Mouse (Mus musculus) neural tube, embryonic 15.5 days (tissue): ENCODE data around the gene Golt1a. TPM values are rescaled to one million over a fixed set of nuclear protein-coding genes. Genes with fewer than 3 reads are reported as not detected.
A peak's percentile ranks its signal among the peaks of the same experiment; 100 is the strongest.

ENCODE experiments used
- ATAC-seq: fragments of 200-750 bp; cut with Nextera tagmentation; 2 replicates; pipeline ENCODE4 v1.8.0; 2017; ENCODE audit warnings: mild to moderate bottlenecking, moderate TSS enrichment, moderate library complexity; ENCODE audit not compliant: low FRiP score
- H3K27ac ChIP-seq: fragments of 300-500 bp; sonication (generic); replicated peaks from 2 replicates; pipeline ENCODE4 v1.5.1; 2015; ENCODE audit warnings: mild to moderate bottlenecking, inconsistent platforms
- H3K27me3 ChIP-seq: fragments of 300-500 bp; sonication (generic); replicated peaks from 2 replicates; pipeline ENCODE4 v1.6.1; 2015; ENCODE audit warnings: inconsistent platforms
- H3K36me3 ChIP-seq: fragments of 300-500 bp; sonication (generic); 2 replicates; pipeline ENCODE4 v1.6.1; 2015; ENCODE audit warnings: inconsistent platforms
- H3K4me1 ChIP-seq: fragments of 300-500 bp; sonication (generic); 2 replicates; pipeline ENCODE4 v1.6.1; 2015; ENCODE audit warnings: inconsistent platforms
- H3K4me2 ChIP-seq: fragments of 300-500 bp; sonication (generic); 2 replicates; pipeline ENCODE4 v1.6.1; 2015; ENCODE audit warnings: inconsistent platforms, mild to moderate bottlenecking, moderate library complexity
- H3K4me3 ChIP-seq: fragments of 300-500 bp; sonication (generic); replicated peaks from 2 replicates; pipeline ENCODE4 v1.5.1; 2015; ENCODE audit warnings: mild to moderate bottlenecking, inconsistent platforms
- H3K9ac ChIP-seq: fragments of 300-500 bp; sonication (generic); replicated peaks from 2 replicates; pipeline ENCODE4 v1.6.1; 2015; ENCODE audit warnings: mild to moderate bottlenecking, inconsistent platforms
- H3K9me3 ChIP-seq: fragments of 300-500 bp; sonication (generic); replicated peaks from 2 replicates; pipeline ENCODE4 v1.6.1; 2016; ENCODE audit warnings: inconsistent platforms
- WGBS: fragments of 180-500 bp; shearing (Covaris S2); methylation state at CpG from one replicate; pipeline ENCODE4 v1.1.7; 2015; ENCODE audit warnings: mixed read lengths; 5-methylcytosine and 5-hydroxymethylcytosine counted together
- polyA plus RNA-seq: library from polyadenylated mRNA; unstranded; fragments of >200 nt; fragmentation: Nextera tagmentation; extraction: Ambion mirVana; gene quantifications from 2 replicates; pipeline ENCODE4 v1.2.1, GENCODE M21; 2015

The Golt1a gene
- polyA plus RNA-seq, 1 experiment from 2014 or later: not detected

DNA sequence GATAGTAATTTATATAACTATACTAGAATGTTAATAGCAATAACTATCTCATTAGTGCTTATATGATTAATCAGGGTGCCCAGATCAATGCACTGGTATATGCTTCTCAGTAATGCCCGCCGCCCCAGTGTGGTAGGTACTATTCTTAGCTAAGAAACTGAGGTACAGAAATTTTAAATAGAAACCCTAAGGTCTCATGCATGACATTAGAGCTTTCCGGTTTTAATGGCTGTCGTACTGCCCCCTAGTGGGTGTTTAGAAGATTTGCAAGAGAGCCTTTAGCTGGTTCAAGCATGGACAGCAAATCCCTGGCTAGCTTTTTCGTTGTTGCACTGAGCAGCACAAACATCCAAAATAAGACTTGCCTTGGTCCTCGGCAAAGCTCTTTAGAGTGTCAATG is 2.3 kb upstream of the Golt1a start:
- peak; percentile 54 for ATAC-seq
- 15% methylated on average over 6 of the region's 6 CpGs for WGBS

DNA sequence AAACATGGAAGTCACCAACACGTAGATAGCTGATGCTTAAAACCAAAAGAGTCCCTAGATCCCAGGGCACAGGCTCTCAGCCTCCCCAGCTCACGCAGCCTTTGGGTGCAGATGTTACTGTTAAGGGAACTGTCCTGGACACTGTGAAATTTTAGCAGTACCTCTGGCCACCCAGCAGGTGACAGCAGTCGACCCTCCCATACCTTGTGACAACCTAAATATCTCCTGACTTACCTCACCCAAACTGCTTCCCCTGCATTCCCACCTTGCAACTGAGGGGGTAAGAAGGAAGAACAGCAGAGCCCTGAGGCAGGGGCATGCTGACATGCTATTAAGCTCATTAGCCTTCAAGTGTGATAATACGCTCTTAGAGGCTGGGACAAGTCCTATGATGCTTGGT is 1.6 kb downstream of the Golt1a start:
- Histone ChIP-seq H3K4me3 (no peak overlapping the region), H3K4me1 (peaks cover 18% of the 10 kb centered on the region), H3K27ac (no peak overlapping the region), H3K27me3 (no peaks in the 10 kb centered on the region), H3K9me3 (no peaks in the 10 kb centered on the region), H3K4me2 (no peak overlapping the region), H3K9ac (no peak overlapping the region), H3K36me3 (no peaks in the 10 kb centered on the region)
- no peak for ATAC-seq
- 61% methylated on average over 4 of the region's 4 CpGs for WGBS

More for the DNA sequence above, 2.3 kb upstream of the Golt1a start:
- H3K9me3 ChIP-seq: no peaks in the 10 kb centered on the region
- no peaks in the 10 kb centered on the region for H3K27me3 ChIP-seq
- H3K36me3 ChIP-seq: no peaks in the 10 kb centered on the region
- peaks cover 15% of the 10 kb centered on the region for H3K4me1 ChIP-seq
- H3K9ac ChIP-seq: no peak overlapping the region
- no peak overlapping the region for H3K27ac ChIP-seq
- no peak overlapping the region for H3K4me2 ChIP-seq
- H3K4me3 ChIP-seq: no peak overlapping the region

DNA sequence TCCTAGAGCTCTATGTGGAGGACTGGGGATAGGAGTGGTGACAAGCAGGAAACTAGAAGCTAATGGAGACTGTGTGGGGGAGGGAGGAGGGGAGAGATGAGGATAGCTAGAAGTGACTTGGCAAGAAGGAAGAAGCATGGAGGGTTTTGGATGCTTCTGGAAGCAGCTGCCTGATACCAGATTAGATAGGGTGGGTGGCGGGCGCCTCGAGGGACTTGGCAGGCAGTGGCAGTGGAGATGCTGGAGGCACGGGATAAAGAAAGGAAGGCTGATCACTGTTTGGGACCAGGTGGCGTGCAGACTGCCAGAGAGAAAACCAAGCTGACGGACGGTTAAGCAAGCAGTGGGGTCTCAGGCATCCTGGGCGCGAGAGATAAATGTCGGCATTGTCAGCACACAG is 2.3 kb downstream of the Golt1a start:
- Histone ChIP-seq H3K4me2 (peak overlapping the region; percentile 32), H3K27ac (peak overlapping the region; percentile 45; the same call in 1 of the 2 replicates)

DNA sequence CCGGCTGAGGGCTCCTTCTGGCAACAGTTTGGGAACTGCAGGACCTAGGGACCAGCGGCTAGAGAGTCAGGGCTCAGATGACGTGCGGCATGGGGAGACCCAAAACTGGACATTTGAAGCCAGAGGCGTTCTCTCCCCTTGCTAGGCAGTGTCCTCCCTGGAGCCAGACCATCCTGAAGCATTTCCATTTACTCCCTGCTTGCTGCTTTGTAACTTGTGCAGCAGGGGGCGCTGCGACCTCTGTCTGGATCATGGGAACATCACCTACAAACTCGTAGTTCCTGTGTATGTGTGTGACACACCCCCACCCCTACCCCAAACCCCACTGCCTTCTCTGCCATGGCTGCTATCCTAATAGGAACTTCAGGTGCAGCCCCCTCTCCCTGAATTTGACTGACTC is 4.8 kb downstream of the Golt1a start:
- H3K4me1 ChIP-seq: peaks cover 14% of the 10 kb centered on the region
- no peak overlapping the region for H3K4me2 ChIP-seq
- H3K36me3 ChIP-seq: no peaks in the 10 kb centered on the region
- WGBS: 27% methylated on average over 8 of the region's 8 CpGs
- H3K27me3 ChIP-seq: no peaks in the 10 kb centered on the region
- no peak overlapping the region for H3K9ac ChIP-seq
- ATAC-seq: no peak
- no peaks in the 10 kb centered on the region for H3K9me3 ChIP-seq
- H3K27ac ChIP-seq: no peak overlapping the region
- no peak overlapping the region for H3K4me3 ChIP-seq

More for the DNA sequence above, 2.3 kb downstream of the Golt1a start:
- Histone ChIP-seq H3K36me3 (no peaks in the 10 kb centered on the region), H3K9me3 (no peaks in the 10 kb centered on the region), H3K4me3 (no peak overlapping the region), H3K4me1 (peaks cover 15% of the 10 kb centered on the region), H3K27me3 (no peaks in the 10 kb centered on the region), H3K9ac (no peak overlapping the region)
- 0 out of 2 replicates have a peak, but pooled peaks have one; percentile 19 for ATAC-seq
- WGBS: 11% methylated on average over 10 of the region's 10 CpGs

DNA sequence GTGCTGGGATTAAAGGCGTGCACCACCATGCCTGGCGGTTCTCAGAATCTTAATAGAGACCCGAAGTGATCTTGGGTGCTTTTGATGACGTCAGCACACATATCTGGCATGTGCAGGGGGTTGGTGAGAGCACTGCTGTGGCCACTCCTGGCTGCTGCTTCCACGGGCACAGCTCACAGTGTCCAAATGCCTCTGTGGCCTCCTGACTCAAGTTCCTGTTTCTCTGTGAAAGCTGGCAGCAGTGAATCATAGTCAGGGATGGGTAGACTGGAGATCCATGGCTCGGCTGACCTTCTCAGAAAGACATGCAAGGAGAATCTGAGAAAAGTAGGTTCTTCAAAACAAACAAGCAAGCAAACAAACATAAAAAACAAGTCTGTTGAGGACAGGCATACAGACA is 6.2 kb downstream of the Golt1a start:
- ATAC-seq: no peak
- Histone ChIP-seq H3K9me3 (no peaks in the 10 kb centered on the region), H3K9ac (no peak overlapping the region), H3K4me2 (no peak overlapping the region), H3K4me1 (peaks cover 14% of the 10 kb centered on the region), H3K36me3 (no peaks in the 10 kb centered on the region), H3K27me3 (no peaks in the 10 kb centered on the region), H3K4me3 (no peak overlapping the region), H3K27ac (no peak overlapping the region)
- WGBS: 83% methylated on average over 6 of the region's 6 CpGs

DNA sequence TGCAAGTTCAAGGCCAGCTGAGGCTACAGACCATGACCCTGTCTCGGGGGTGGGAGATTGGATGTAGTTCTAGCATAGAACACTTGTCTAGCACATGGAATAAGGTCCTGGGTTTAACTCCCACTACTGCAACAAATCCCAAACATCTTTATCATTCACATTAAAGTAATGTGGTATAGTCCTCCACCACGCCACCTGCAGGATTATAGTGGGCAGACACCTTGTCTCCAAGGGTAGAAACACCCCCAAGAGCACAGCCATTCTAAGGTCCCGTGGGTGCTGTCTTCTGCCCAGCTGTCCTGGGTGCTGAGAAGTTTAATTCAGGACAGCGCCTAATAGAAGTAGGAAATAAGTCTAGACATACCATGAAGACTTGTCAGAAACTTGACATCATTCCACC is 7.0 kb downstream of the Golt1a start:
- no peaks in the 10 kb centered on the region for H3K36me3 ChIP-seq
- H3K9me3 ChIP-seq: no peaks in the 10 kb centered on the region
- no peak overlapping the region for H3K4me2 ChIP-seq
- H3K4me3 ChIP-seq: no peak overlapping the region
- no peak overlapping the region for H3K9ac ChIP-seq
- no peaks in the 10 kb centered on the region for H3K27me3 ChIP-seq
- H3K4me1 ChIP-seq: peaks cover 12% of the 10 kb centered on the region
- WGBS: 88% methylated on average over 4 of the region's 4 CpGs
- no peak overlapping the region for H3K27ac ChIP-seq
- no peak for ATAC-seq

DNA sequence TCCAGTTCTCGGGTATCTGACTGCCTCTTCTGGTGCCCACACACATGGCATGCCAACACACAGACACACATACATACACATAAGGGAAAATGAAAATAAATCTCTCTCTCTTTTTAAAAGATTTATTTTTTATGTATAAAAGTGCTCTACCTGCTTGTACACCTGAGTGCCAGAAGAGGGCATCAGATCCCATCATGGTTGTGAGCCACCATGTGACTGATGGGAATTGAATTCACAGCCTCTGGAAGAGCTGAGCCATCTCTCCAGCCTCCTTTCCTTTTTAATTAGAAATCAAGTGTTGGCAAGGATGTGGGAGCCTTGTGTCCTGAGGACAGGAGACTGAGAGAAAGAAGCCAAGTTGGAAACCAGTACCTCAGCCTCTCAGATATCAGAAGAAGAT is 7.5 kb downstream of the Golt1a start:
- H3K9ac ChIP-seq: no peak overlapping the region
- no peaks in the 10 kb centered on the region for H3K36me3 ChIP-seq
- no peaks in the 10 kb centered on the region for H3K27me3 ChIP-seq
- H3K4me2 ChIP-seq: no peak overlapping the region
- no peak overlapping the region for H3K27ac ChIP-seq
- WGBS: 88% methylated on average over 1 of the region's 1 CpGs
- no peak for ATAC-seq
- H3K4me1 ChIP-seq: peaks cover 6% of the 10 kb centered on the region
- no peak overlapping the region for H3K4me3 ChIP-seq
- H3K9me3 ChIP-seq: no peaks in the 10 kb centered on the region

DNA sequence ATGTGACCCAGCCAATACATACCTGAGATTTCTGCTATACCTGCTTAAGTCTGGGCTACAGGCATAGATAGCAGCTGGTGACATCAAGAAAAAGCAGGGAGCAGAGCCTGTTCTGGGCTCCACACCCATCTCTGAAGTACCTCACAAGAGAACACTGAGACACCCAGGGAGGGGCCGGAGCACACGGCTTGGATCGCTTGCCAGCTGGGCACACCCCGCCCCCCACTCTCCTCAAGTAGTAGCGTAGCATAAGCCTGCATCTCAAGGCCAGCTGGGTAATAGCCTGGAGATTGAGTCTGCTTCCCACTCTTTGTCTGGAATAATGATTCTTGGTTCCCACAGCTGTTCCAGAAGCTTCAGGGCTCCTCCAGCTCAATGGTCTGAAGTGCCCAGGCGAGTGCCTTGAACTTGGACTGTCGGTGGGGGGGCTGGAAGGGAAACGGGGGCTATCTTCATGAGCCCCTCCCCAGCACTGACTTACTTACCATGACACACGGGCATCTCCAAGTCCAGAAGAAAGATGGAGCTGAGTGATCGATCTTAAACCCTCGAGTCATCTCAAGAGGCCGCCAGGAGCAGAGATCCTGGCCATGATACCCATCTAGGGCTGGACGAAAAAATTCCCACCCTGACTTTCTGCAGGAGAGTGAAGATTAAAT is 11.8 kb downstream of the Golt1a start, which contains the start of gene Kiss1:
TSS of gene Kiss1 (plus strand) at position 609 of the 659 bp plus-strand sequence.
- ATAC-seq: no peak
- Histone ChIP-seq H3K27me3 (no peaks in the 10 kb centered on the region), H3K9me3 (no peaks in the 10 kb centered on the region), H3K9ac (no peak within 1 kb of the TSS), H3K4me1 (no peaks in the 10 kb centered on the region), H3K4me2 (no peak within 1 kb of the TSS), H3K27ac (no peak within 1 kb of the TSS), H3K36me3 (no peaks in the 10 kb centered on the region), H3K4me3 (no peak within 1 kb of the TSS)
- WGBS: 79% methylated on average over 13 of the region's 13 CpGs

DNA sequence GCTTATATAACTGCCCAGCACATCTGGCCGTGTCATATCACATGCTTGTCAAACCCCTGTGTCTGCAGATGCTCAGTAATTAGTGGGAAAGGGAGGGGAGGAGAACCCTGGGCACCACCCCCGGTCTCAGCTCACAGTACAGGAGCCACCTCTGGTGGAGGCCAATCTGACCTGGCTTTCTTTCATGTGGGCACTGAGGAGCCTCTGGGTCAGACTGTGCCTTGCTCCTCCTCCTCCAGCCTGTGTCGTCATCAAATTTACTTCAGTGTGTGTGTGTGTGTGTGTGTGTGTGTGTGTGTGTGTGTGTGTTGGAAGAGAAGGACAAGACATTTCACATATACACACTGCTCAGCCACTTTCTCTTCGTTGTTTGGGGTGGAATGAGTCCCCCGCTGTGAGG is 13.7 kb downstream of the Golt1a start:
- Histone ChIP-seq H3K9me3 (no peaks in the 10 kb centered on the region), H3K36me3 (no peaks in the 10 kb centered on the region), H3K4me2 (no peak overlapping the region), H3K4me1 (no peaks in the 10 kb centered on the region), H3K27ac (no peak overlapping the region), H3K27me3 (no peaks in the 10 kb centered on the region), H3K4me3 (no peak overlapping the region), H3K9ac (no peak overlapping the region)
- 50% methylated on average over 5 of the region's 5 CpGs for WGBS
- no peak for ATAC-seq

DNA sequence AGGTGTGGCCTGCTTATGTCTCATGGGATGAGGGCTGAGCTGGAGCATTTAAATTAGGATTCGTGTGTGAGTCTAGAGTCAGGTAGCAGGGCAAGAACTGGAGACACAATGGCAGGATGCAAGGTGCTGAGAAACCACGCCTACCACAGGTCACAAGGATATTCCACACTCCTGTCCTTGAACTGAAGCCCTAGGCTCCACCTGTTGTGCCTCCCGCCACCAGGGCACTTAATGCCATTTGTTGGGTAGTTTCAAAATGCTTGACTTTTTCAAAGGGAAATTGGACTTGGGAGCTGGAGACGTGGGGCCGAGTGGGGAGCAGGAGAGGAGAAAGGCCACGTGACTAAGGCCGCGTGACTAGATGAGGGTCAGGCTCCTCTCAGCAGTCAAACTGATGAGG is 16.4 kb downstream of the Golt1a start:
- no peak overlapping the region for H3K27ac ChIP-seq
- no peak overlapping the region for H3K9ac ChIP-seq
- peaks cover 15% of the 10 kb centered on the region for H3K4me1 ChIP-seq
- no peaks in the 10 kb centered on the region for H3K36me3 ChIP-seq
- H3K9me3 ChIP-seq: no peaks in the 10 kb centered on the region
- ATAC-seq: no peak
- 83% methylated on average over 8 of the region's 8 CpGs for WGBS
- H3K4me3 ChIP-seq: no peak overlapping the region
- peaks cover 13% of the 10 kb centered on the region for H3K27me3 ChIP-seq
- H3K4me2 ChIP-seq: no peak overlapping the region

DNA sequence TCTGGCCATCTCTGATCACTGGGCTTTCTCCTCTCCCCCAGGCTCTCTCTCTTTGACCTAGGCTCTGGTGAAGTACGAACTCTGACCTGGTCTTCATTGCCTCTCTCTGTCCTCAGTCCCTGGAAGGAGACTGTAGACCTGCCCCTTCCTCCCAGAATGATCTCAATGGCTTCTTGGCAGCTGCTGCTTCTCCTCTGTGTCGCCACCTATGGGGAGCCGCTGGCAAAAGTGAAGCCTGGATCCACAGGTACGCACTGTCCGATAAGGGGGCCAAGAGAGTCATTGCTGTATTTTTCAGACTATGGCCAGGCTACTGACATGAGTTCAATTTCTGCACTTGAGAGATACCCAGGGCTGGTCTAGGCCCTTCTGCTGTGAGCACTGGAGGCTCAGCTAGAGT is 17.5 kb downstream of the Golt1a start:
- H3K9ac ChIP-seq: no peak overlapping the region
- peaks cover 22% of the 10 kb centered on the region for H3K4me1 ChIP-seq
- H3K36me3 ChIP-seq: no peaks in the 10 kb centered on the region
- H3K27ac ChIP-seq: no peak overlapping the region
- no peak overlapping the region for H3K4me2 ChIP-seq
- 67% methylated on average over 5 of the region's 5 CpGs for WGBS
- no peak for ATAC-seq
- H3K4me3 ChIP-seq: no peak overlapping the region
- peaks cover 13% of the 10 kb centered on the region for H3K27me3 ChIP-seq
- H3K9me3 ChIP-seq: no peaks in the 10 kb centered on the region

DNA sequence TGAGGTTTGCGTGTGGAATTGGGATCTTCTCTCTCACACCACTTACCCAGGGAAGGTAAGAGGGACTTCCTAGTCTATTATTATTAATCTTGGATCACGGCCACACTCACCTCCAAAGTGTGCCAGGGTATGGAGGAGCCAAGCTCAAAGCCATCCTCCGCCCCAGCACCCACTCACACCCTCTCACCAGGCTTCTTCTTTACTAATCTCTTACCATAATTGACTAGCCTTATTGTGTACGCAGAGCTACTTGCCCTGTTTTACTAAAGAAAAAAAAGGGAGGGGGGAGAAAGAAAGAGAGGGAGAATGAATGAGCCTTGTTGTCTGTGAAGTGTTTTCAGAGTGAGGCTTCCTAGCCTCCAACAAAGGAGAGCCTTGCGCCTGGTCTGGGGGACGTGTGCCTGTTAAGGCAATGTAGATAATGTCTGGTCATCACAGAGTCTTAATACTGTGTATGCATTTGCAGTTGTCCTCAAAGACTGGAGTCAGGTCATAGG is 18.7 kb downstream of the Golt1a start:
- Histone ChIP-seq H3K4me1 (peaks cover 22% of the 10 kb centered on the region), H3K9ac (no peak overlapping the region), H3K36me3 (no peaks in the 10 kb centered on the region), H3K4me2 (no peak overlapping the region), H3K9me3 (no peaks in the 10 kb centered on the region), H3K27ac (no peak overlapping the region), H3K4me3 (no peak overlapping the region), H3K27me3 (peaks cover 13% of the 10 kb centered on the region)
- no peak for ATAC-seq
- 54% methylated on average over 6 of the region's 6 CpGs for WGBS
